Mouse (Mus musculus): ENCODE measurements around the gene Ccm2. TPM values are rescaled to one million over a fixed set of nuclear protein-coding genes. Genes with fewer than 3 reads are reported as not detected.

The Ccm2 gene
- polyA plus RNA-seq, 1 experiment from 2014 or later = 81.6 TPM

DNA sequence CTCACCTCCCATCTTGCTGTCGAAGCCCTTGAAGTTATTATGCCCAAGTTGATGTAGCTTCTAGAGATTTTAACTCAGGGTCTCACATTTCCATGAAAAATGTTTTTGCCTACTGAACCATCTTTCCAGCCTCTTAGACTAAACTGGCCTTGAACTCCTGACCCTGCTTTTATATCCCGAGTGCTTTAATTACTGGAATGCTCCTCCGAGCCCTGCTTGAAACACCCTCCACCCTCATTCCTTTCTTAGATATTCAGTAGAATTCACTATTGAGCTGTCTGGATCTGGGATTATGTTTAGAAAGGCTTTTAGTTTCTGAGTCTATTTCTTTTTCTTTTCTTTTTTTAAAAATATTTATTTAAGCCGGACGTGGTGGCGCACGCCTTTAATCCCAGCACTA, 32.7 kb downstream of the Ccm2 start:
- Histone ChIP-seq H3K27ac (replicated peaks; ENCODE audit: low read depth, low read length) (no peak overlapping the region), H3K9me3 (replicated peaks; ENCODE audit: control insufficient read depth, low read length) (no peaks in the 10 kb centered on the region), H3K4me2 (ENCODE audit: low read depth, low read length) (no peak overlapping the region), H3K4me3 (ENCODE audit: low read depth, low read length) (no peak overlapping the region), H3K36me3 (replicated peaks; ENCODE audit: control insufficient read depth, insufficient read depth, low read depth, low read length) (no peaks in the 10 kb centered on the region; the same call in 1 of the 2 replicates), H3K27me3 (ENCODE audit: control insufficient read depth, insufficient read depth, low read length) (no peaks in the 10 kb centered on the region), H3K4me1 (ENCODE audit: control insufficient read depth, insufficient read depth, low read length) (no peaks in the 10 kb centered on the region), H3K9ac (replicated peaks; ENCODE audit: low read length) (no peak overlapping the region)
- 79% methylated on average over 7 of the region's 7 CpGs for WGBS
- DNase-seq (ENCODE audit: low spot score) (no peak), ATAC-seq (replicated peaks; ENCODE audit: insufficient number of reproducible peaks, low FRiP score, low TSS enrichment, low read depth) (no peak)

DNA sequence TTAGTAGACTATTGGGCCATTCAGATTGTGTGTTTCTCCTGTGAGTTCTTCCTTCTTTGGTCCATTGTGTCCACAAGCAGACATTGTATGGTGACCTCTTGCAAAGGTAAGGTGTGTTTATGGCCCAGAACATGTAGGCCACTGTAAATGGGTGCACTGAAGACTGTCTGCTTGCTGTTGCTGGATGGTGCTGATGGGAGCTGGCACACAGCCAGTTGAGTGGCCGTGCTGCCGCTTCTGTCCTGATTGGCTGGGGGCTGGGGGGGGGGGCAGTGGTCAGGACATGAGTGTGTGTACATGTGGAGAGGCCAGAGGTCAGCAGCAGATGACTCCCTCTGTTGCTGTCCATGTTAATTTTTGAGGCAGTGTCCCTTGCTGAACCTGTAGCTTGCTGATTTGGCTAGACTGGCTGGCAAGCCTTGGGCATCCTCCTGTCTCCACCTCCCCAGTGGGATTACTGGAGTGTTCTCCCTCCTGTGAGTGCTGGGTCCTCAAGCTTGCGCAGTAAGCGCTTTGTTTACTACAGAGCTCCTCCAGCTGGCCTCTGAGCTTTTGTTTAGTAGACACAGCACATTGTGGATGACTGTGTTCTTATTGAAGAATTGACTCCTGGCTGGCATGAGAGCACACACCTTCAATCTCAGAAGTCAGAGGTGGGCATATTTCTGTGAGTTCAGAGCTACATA, 33.5 kb downstream of the Ccm2 start:
- H3K9me3 ChIP-seq (replicated peaks; ENCODE audit: control insufficient read depth, low read length) = no peaks in the 10 kb centered on the region
- H3K36me3 ChIP-seq (replicated peaks; ENCODE audit: control insufficient read depth, insufficient read depth, low read depth, low read length) = no peaks in the 10 kb centered on the region; the same call in 1 of the 2 replicates
- 83% methylated on average over 4 of the region's 4 CpGs for WGBS
- H3K9ac ChIP-seq (replicated peaks; ENCODE audit: low read length) = no peak overlapping the region
- no peak overlapping the region for H3K4me3 ChIP-seq (ENCODE audit: low read depth, low read length)
- H3K4me2 ChIP-seq (ENCODE audit: low read depth, low read length) = no peak overlapping the region
- H3K27ac ChIP-seq (replicated peaks; ENCODE audit: low read depth, low read length) = no peak overlapping the region
- DNase-seq (ENCODE audit: low spot score) (no peak), ATAC-seq (replicated peaks; ENCODE audit: insufficient number of reproducible peaks, low FRiP score, low TSS enrichment, low read depth) (no peak)
- H3K27me3 ChIP-seq (ENCODE audit: control insufficient read depth, insufficient read depth, low read length) = no peaks in the 10 kb centered on the region
- no peaks in the 10 kb centered on the region for H3K4me1 ChIP-seq (ENCODE audit: control insufficient read depth, insufficient read depth, low read length)

DNA sequence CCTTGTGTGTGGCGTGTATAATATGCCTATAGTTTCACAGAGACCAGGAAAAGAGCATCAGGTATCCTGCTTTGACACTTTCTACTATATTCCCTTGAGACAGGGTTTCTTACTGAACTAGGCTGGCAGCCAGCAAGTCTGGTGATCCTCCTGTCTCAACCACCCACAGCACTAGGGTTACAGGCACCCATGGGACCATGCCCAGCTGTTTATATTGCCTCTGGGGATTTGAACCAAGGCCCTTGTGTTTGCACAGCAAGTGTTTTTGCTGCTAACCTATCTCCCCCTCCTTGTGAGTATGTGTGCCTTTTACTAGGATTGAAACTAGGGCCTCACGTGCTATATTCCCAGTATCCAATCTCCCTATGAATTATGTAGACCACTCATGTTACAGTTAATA, 34.9 kb downstream of the Ccm2 start:
- Histone ChIP-seq H3K9me3 (replicated peaks; ENCODE audit: control insufficient read depth, low read length) (no peaks in the 10 kb centered on the region), H3K4me1 (ENCODE audit: control insufficient read depth, insufficient read depth, low read length) (no peaks in the 10 kb centered on the region), H3K4me3 (ENCODE audit: low read depth, low read length) (no peak overlapping the region), H3K27ac (replicated peaks; ENCODE audit: low read depth, low read length) (no peak overlapping the region), H3K36me3 (replicated peaks; ENCODE audit: control insufficient read depth, insufficient read depth, low read depth, low read length) (no peaks in the 10 kb centered on the region; the same call in 1 of the 2 replicates), H3K4me2 (ENCODE audit: low read depth, low read length) (no peak overlapping the region), H3K9ac (replicated peaks; ENCODE audit: low read length) (no peak overlapping the region), H3K27me3 (ENCODE audit: control insufficient read depth, insufficient read depth, low read length) (no peaks in the 10 kb centered on the region)
- WGBS = 83% methylated on average over 2 of the region's 2 CpGs
- ATAC-seq (replicated peaks; ENCODE audit: insufficient number of reproducible peaks, low FRiP score, low TSS enrichment, low read depth) (no peak), DNase-seq (ENCODE audit: low spot score) (no peak)

DNA sequence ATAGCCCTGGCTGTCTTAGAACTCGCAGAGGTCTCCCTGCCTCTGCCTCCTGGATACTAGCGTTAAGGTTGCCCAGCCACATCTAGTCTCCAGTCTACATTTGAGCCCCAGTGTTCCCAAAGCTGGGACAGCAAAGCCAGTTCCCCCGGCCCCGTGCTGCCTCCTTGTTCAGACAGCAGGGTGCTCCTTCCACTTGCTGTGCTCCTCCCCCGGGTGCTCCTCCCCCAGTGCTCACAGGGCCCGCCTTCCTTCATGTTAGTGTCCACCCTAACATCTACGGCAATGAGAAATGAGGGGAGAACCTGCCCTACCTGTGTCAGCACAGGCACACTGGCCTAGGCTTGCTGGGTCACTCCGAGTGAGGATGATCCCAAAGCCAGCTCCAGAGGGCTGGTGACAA, 39.1 kb downstream of the Ccm2 start:
- DNase-seq (ENCODE audit: low spot score) (no peak), ATAC-seq (replicated peaks; ENCODE audit: insufficient number of reproducible peaks, low FRiP score, low TSS enrichment, low read depth) (no peak)
- Histone ChIP-seq H3K27ac (replicated peaks; ENCODE audit: low read depth, low read length) (no peak overlapping the region), H3K27me3 (ENCODE audit: control insufficient read depth, insufficient read depth, low read length) (no peaks in the 10 kb centered on the region), H3K4me1 (ENCODE audit: control insufficient read depth, insufficient read depth, low read length) (no peaks in the 10 kb centered on the region), H3K36me3 (replicated peaks; ENCODE audit: control insufficient read depth, insufficient read depth, low read depth, low read length) (peaks cover 6% of the 10 kb centered on the region), H3K9ac (replicated peaks; ENCODE audit: low read length) (no peak overlapping the region), H3K4me3 (ENCODE audit: low read depth, low read length) (no peak overlapping the region), H3K4me2 (ENCODE audit: low read depth, low read length) (no peak overlapping the region), H3K9me3 (replicated peaks; ENCODE audit: control insufficient read depth, low read length) (no peaks in the 10 kb centered on the region)
- WGBS = 88% methylated on average over 8 of the region's 8 CpGs

DNA sequence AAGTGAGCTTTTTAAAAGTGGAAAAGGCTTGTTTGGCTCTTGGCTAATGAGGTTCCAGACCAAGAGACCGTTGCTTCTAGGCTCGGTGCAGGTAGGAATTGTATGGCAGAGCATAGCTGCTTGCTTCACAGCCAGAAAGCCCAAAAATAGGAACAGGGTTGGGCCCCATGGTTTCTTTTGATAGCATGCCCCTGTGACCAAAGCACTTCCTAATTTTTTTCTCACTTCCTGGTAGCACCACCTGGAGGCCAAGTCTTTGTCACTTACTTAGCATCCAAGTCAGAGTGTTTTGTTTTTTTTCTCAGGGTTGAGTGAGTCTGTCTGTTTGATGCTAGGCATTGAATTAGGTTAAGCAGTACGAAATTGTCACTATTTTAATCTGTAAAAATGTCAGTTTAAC, 40.0 kb downstream of the Ccm2 start:
- no peak overlapping the region for H3K4me2 ChIP-seq (ENCODE audit: low read depth, low read length)
- DNase-seq (ENCODE audit: low spot score) (no peak), ATAC-seq (replicated peaks; ENCODE audit: insufficient number of reproducible peaks, low FRiP score, low TSS enrichment, low read depth) (no peak)
- no peaks in the 10 kb centered on the region for H3K9me3 ChIP-seq (replicated peaks; ENCODE audit: control insufficient read depth, low read length)
- no peaks in the 10 kb centered on the region for H3K27me3 ChIP-seq (ENCODE audit: control insufficient read depth, insufficient read depth, low read length)
- 93% methylated on average over 3 of the region's 3 CpGs for WGBS
- H3K4me1 ChIP-seq (ENCODE audit: control insufficient read depth, insufficient read depth, low read length) = no peaks in the 10 kb centered on the region
- H3K36me3 ChIP-seq (replicated peaks; ENCODE audit: control insufficient read depth, insufficient read depth, low read depth, low read length) = peaks cover 7% of the 10 kb centered on the region
- no peak overlapping the region for H3K4me3 ChIP-seq (ENCODE audit: low read depth, low read length)
- no peak overlapping the region for H3K27ac ChIP-seq (replicated peaks; ENCODE audit: low read depth, low read length)
- no peak overlapping the region for H3K9ac ChIP-seq (replicated peaks; ENCODE audit: low read length)

DNA sequence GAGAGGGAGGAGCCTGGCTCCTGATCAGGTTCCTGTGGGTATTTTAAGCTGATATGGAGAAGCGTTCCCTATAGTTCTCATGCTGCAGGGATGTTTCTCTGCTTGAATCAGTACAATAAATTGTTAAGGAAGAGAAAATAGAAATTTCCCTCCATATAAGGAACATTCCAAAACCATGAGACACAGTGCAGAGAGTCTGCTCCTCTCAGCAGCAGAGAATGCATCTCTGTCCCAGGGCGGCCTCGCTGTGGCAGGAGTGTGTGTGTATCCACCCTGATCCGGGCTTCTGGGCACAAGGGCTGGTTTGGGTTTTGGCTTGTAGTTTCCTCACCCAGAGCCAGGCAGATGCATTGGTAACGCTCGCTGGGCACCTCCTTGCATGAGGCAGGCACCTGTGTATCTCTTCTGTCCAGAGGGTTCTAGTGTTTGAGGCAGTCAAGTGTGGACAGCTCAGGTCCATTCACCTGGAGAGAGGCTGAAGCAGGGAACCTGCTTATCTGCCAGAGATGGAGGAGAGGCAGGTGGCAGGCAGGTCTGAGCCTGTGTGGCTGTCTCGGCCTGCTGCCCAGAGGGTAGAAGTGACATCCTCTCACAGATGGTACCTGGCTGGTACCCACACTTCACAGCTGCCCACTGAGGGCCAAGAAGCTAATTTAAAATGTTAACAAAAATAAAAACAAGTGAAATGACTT, 40.7 kb downstream of the Ccm2 start:
- ATAC-seq (replicated peaks; ENCODE audit: insufficient number of reproducible peaks, low FRiP score, low TSS enrichment, low read depth) (no peak), DNase-seq (ENCODE audit: low spot score) (no peak)
- Histone ChIP-seq H3K4me3 (ENCODE audit: low read depth, low read length) (no peak overlapping the region), H3K4me1 (ENCODE audit: control insufficient read depth, insufficient read depth, low read length) (no peaks in the 10 kb centered on the region), H3K9ac (replicated peaks; ENCODE audit: low read length) (no peak overlapping the region), H3K27ac (replicated peaks; ENCODE audit: low read depth, low read length) (no peak overlapping the region), H3K27me3 (ENCODE audit: control insufficient read depth, insufficient read depth, low read length) (no peaks in the 10 kb centered on the region), H3K4me2 (ENCODE audit: low read depth, low read length) (no peak overlapping the region), H3K9me3 (replicated peaks; ENCODE audit: control insufficient read depth, low read length) (no peaks in the 10 kb centered on the region), H3K36me3 (replicated peaks; ENCODE audit: control insufficient read depth, insufficient read depth, low read depth, low read length) (peaks cover 7% of the 10 kb centered on the region)
- 92% methylated on average over 7 of the region's 7 CpGs for WGBS

DNA sequence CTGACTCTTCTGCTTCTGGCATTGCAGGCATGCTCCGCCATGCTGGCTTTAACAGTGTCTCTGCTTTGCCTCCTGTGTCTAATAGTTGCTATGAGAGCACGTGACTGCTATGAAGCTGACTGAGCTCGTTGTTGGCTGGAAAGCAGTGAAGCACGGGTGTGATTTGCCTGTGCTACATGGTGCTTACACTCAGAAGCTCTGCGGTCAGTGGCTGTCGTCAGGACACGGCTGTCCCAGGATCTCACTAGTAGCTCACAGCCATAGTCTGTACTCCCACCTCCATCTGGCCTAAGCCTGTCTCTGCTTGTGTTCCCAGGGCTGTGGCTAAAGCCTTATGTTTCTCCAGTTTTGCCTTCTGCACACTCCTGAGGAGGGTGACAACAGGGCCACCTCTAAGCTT, 41.6 kb downstream of the Ccm2 start:
- Histone ChIP-seq H3K9ac (replicated peaks; ENCODE audit: low read length) (no peak overlapping the region), H3K4me3 (ENCODE audit: low read depth, low read length) (no peak overlapping the region), H3K27me3 (ENCODE audit: control insufficient read depth, insufficient read depth, low read length) (no peaks in the 10 kb centered on the region), H3K27ac (replicated peaks; ENCODE audit: low read depth, low read length) (no peak overlapping the region), H3K4me2 (ENCODE audit: low read depth, low read length) (no peak overlapping the region), H3K4me1 (ENCODE audit: control insufficient read depth, insufficient read depth, low read length) (no peaks in the 10 kb centered on the region), H3K9me3 (replicated peaks; ENCODE audit: control insufficient read depth, low read length) (no peaks in the 10 kb centered on the region), H3K36me3 (replicated peaks; ENCODE audit: control insufficient read depth, insufficient read depth, low read depth, low read length) (peaks cover 7% of the 10 kb centered on the region)
- WGBS = 90% methylated on average over 7 of the region's 7 CpGs
- DNase-seq (ENCODE audit: low spot score) (no peak), ATAC-seq (replicated peaks; ENCODE audit: insufficient number of reproducible peaks, low FRiP score, low TSS enrichment, low read depth) (no peak)

DNA sequence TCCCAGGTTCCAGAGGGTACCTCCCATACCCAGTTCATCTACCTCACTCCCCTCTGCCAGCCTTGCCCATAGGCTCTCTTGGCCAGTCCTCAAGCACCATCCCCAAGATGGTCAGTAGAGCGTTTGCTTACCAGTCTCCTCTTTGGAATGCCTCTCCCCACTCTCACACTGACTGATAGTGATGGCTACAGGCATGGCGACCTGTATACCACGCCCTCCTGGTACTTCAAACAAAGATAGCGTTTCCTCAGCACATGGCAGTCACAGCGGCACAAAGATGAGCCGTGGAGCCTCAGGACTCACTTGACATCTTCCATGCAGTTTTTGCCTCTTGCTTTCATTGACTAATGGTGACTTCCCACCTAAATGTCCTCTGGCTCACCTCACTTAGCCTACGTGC, 43.2 kb downstream of the Ccm2 start:
- Histone ChIP-seq H3K27ac (replicated peaks; ENCODE audit: low read depth, low read length) (no peak overlapping the region), H3K9me3 (replicated peaks; ENCODE audit: control insufficient read depth, low read length) (no peaks in the 10 kb centered on the region), H3K27me3 (ENCODE audit: control insufficient read depth, insufficient read depth, low read length) (no peaks in the 10 kb centered on the region), H3K9ac (replicated peaks; ENCODE audit: low read length) (no peak overlapping the region), H3K4me3 (ENCODE audit: low read depth, low read length) (no peak overlapping the region), H3K36me3 (replicated peaks; ENCODE audit: control insufficient read depth, insufficient read depth, low read depth, low read length) (peaks cover 14% of the 10 kb centered on the region), H3K4me1 (ENCODE audit: control insufficient read depth, insufficient read depth, low read length) (no peaks in the 10 kb centered on the region), H3K4me2 (ENCODE audit: low read depth, low read length) (no peak overlapping the region)
- DNase-seq (ENCODE audit: low spot score) (no peak), ATAC-seq (replicated peaks; ENCODE audit: insufficient number of reproducible peaks, low FRiP score, low TSS enrichment, low read depth) (no peak)
- 92% methylated on average over 7 of the region's 7 CpGs for WGBS

Data from embryonic facial prominence, embryonic 11.5 days (tissue).